Mouse (Mus musculus) neural tube, embryonic 12.5 days (tissue): ENCODE results near the gene Nova1. TPM values are rescaled to one million over a fixed set of nuclear protein-coding genes. Genes with fewer than 3 reads are reported as not detected.

Experiments used
- ATAC-seq: fragments of 200-750 bp; cut with Nextera tagmentation; 2 replicates; pipeline ENCODE4 v1.8.0; 2017; ENCODE audit warnings: low read depth, mild to moderate bottlenecking, moderate TSS enrichment, moderate library complexity; ENCODE audit not compliant: low FRiP score
- H3K27ac ChIP-seq: fragments of 300-500 bp; sonication (generic); 2 replicates; pipeline ENCODE4 v1.5.1; 2016
- H3K27me3 ChIP-seq: fragments of 300-500 bp; sonication (generic); replicated peaks from 2 replicates; pipeline ENCODE4 v1.6.1; 2016; ENCODE audit warnings: mild to moderate bottlenecking
- H3K36me3 ChIP-seq: fragments of 300-500 bp; sonication (generic); 2 replicates; pipeline ENCODE4 v1.6.1; 2016; ENCODE audit warnings: mild to moderate bottlenecking
- H3K4me1 ChIP-seq: fragments of 300-500 bp; sonication (generic); 2 replicates; pipeline ENCODE4 v1.6.1; 2016
- H3K4me2 ChIP-seq: fragments of 300-500 bp; sonication (generic); replicated peaks from 2 replicates; pipeline ENCODE4 v1.6.1; 2016; ENCODE audit warnings: mild to moderate bottlenecking
- H3K4me3 ChIP-seq: fragments of 300-500 bp; sonication (generic); 2 replicates; pipeline ENCODE4 v1.5.1; 2016
- H3K9ac ChIP-seq: fragments of 300-500 bp; sonication (generic); 2 replicates; pipeline ENCODE4 v1.6.1; 2016; ENCODE audit warnings: mild to moderate bottlenecking
- H3K9me3 ChIP-seq: fragments of 300-500 bp; sonication (generic); 2 replicates; pipeline ENCODE4 v1.6.1; 2016; ENCODE audit warnings: mild to moderate bottlenecking
- WGBS: fragments of 180-500 bp; shearing (Covaris S2); methylation state at CpG from one replicate; pipeline ENCODE4 v1.1.7; 2016; 5-methylcytosine and 5-hydroxymethylcytosine counted together
- polyA plus RNA-seq: library from polyadenylated mRNA; unstranded; fragments of >200 nt; fragmentation: Nextera tagmentation; extraction: Ambion mirVana; gene quantifications from 2 replicates; pipeline ENCODE4 v1.2.1, GENCODE M21; 2016

Nova1 gene
- polyA plus RNA-seq, 1 experiment from 2014 or later: 59.7 TPM

GRCm38 (mm10) chr12:46759450-46759849 lies 59.3 kb downstream of the Nova1 start:
- Histone ChIP-seq H3K4me1 (0 out of 2 replicates have a peak, but pooled peaks cover 3% of the 10 kb centered on the region), H3K9ac (no peak overlapping the region), H3K36me3 (no peaks in the 10 kb centered on the region), H3K4me2 (no peak overlapping the region), H3K27ac (no peak overlapping the region), H3K27me3 (no peaks in the 10 kb centered on the region), H3K4me3 (no peak overlapping the region), H3K9me3 (no peaks in the 10 kb centered on the region)
- 76% methylated on average over 7 of the region's 7 CpGs for WGBS
- ATAC-seq: no peak

DNA sequence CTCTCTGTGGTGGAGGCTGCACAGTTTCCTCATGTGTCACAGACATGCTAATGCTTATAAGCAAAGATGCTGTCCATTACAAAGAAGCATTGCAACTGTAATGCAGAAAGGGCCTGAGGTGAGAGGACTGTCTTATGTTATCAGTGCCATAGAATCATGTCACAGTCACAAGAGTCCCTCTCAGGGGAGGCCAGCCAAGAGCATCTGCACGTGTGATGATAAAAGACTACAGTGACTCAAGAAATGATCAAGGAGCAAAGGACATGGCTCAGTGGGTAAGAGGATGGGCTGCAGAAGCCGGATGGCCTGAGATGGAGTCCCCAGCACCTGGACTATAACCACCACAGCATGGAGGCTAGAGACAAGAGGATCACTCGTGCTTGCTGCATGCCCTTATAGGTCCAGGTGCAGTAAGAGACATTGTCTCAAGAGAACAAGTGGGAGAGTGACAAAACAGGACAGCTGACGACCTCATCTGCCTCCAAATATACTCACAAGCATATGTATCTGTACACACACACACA lies 64.3 kb downstream of the Nova1 start:
- Histone ChIP-seq H3K36me3 (no peaks in the 10 kb centered on the region), H3K27ac (no peak overlapping the region), H3K9me3 (no peaks in the 10 kb centered on the region), H3K4me3 (no peak overlapping the region), H3K4me2 (no peak overlapping the region), H3K4me1 (0 out of 2 replicates have a peak, but pooled peaks cover 6% of the 10 kb centered on the region), H3K9ac (no peak overlapping the region), H3K27me3 (no peaks in the 10 kb centered on the region)
- ATAC-seq: no peak
- WGBS: 67% methylated on average over 4 of the region's 4 CpGs

DNA sequence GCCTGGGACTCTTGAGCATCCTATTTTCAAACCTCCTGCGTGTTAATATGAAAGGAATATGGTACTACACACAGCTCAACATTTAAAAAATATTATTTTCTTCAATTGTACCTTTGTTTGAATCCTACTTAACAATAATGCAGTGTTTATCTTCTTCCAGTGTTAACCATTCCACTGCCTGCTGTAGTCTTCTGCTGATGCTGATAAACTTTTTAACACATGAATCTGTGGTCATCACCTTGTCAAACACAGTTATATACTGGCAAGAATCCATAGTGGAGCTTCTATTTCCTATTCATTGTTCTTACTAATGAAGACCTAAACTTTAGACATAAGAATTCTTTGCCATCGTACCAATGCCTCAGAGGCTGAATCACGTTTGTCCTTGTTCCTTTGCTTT lies 65.6 kb downstream of the Nova1 start:
- WGBS: 75% methylated on average over 3 of the region's 3 CpGs
- Histone ChIP-seq H3K27me3 (no peaks in the 10 kb centered on the region), H3K4me2 (no peak overlapping the region), H3K9ac (no peak overlapping the region), H3K27ac (no peak overlapping the region), H3K4me1 (0 out of 2 replicates have a peak, but pooled peaks cover 6% of the 10 kb centered on the region), H3K9me3 (no peaks in the 10 kb centered on the region), H3K4me3 (no peak overlapping the region), H3K36me3 (no peaks in the 10 kb centered on the region)
- no peak for ATAC-seq

DNA sequence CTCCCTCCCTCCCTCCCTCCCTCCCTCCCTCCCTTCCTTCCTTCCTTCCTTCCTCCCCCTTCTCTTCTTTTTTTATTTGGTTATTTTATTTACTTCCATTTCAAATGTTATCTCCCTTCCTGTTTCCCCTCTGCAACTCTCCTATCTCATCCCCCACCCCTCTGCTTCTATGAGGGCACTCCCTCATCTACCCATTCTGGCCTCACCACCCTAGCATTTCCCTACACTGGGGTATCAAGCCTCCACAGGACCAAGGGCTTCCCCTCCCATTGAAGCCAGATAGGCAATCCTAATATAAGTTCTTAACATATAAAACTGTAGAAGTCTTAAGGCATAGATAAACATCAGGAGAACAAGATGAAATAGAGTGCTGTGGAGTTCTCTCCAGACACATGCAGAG lies 85.5 kb downstream of the Nova1 start:
- H3K27me3 ChIP-seq: no peaks in the 10 kb centered on the region
- H3K9me3 ChIP-seq: no peaks in the 10 kb centered on the region
- no peak overlapping the region for H3K9ac ChIP-seq
- no peak overlapping the region for H3K4me3 ChIP-seq
- H3K36me3 ChIP-seq: no peaks in the 10 kb centered on the region
- H3K27ac ChIP-seq: no peak overlapping the region
- ATAC-seq: no peak
- H3K4me1 ChIP-seq: no peaks in the 10 kb centered on the region
- H3K4me2 ChIP-seq: no peak overlapping the region

DNA sequence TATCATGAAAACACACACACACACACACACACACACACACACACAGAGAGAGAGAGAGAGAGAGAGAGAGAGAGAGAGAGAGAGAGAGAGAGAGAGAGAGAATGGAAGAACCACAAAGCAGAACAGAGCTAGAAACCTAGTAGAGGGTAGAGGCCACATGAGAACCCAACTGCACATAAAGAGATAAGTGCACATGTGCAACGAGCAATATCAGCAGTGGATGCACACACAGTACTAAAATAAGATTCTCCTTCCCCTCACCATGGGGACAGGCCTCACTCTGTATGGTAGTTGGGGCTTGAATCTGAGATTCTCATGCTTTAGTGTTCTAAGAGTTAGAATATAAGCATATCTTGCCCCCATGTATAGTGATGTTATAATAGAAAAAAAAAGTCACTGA lies 86.8 kb downstream of the Nova1 start:
- Histone ChIP-seq H3K36me3 (no peaks in the 10 kb centered on the region), H3K9ac (no peak overlapping the region), H3K9me3 (no peaks in the 10 kb centered on the region), H3K4me2 (no peak overlapping the region), H3K4me3 (no peak overlapping the region), H3K4me1 (no peaks in the 10 kb centered on the region), H3K27me3 (no peaks in the 10 kb centered on the region), H3K27ac (no peak overlapping the region)
- WGBS: 73% methylated on average over 1 of the region's 1 CpGs
- ATAC-seq: no peak

GRCm38 (mm10) chr12:46721914-46722313 lies 96.8 kb downstream of the Nova1 start:
- peak; percentile 54; the same call in 1 of the 2 replicates for ATAC-seq
- no peak overlapping the region for H3K4me3 ChIP-seq

GRCm38 (mm10) chr12:46719076-46719475 lies 99.7 kb downstream of the Nova1 start:
- Histone ChIP-seq H3K9ac (no peak overlapping the region), H3K4me1 (0 out of 2 replicates have a peak, but pooled peaks cover 5% of the 10 kb centered on the region), H3K9me3 (no peaks in the 10 kb centered on the region), H3K36me3 (no peaks in the 10 kb centered on the region), H3K27ac (no peak overlapping the region), H3K27me3 (no peaks in the 10 kb centered on the region), H3K4me2 (no peak overlapping the region), H3K4me3 (no peak overlapping the region)
- no peak for ATAC-seq
- 91% methylated on average over 4 of the region's 4 CpGs for WGBS

More at GRCm38 (mm10) chr12:46721914-46722313, 96.8 kb downstream of the Nova1 start:
- WGBS: 50% methylated on average over 8 of the region's 8 CpGs
- Histone ChIP-seq H3K9ac (no peak overlapping the region), H3K4me2 (no peak overlapping the region), H3K4me1 (0 out of 2 replicates have a peak, but pooled peaks cover 5% of the 10 kb centered on the region), H3K9me3 (no peaks in the 10 kb centered on the region), H3K27me3 (no peaks in the 10 kb centered on the region), H3K36me3 (no peaks in the 10 kb centered on the region), H3K27ac (no peak overlapping the region)

- no peaks in the 10 kb centered on the region for H3K4me1 ChIP-seq
- no peak overlapping the region for H3K4me2 ChIP-seq
- H3K9ac ChIP-seq: no peak overlapping the region
- H3K27ac ChIP-seq: no peak overlapping the region
- no peaks in the 10 kb centered on the region for H3K27me3 ChIP-seq
- peaks cover 9% of the 10 kb centered on the region for H3K36me3 ChIP-seq
- ATAC-seq: no peak
- 82% methylated on average over 2 of the region's 2 CpGs for WGBS
- H3K9me3 ChIP-seq: no peaks in the 10 kb centered on the region
- no peak overlapping the region for H3K4me3 ChIP-seq
Observed at GRCm38 (mm10) chr12:46710094-46710493, 108.6 kb downstream of the Nova1 start.

GRCm38 (mm10) chr12:46709475-46709874 lies 109.3 kb downstream of the Nova1 start:
- H3K4me1 ChIP-seq: no peaks in the 10 kb centered on the region
- H3K36me3 ChIP-seq: peaks cover 9% of the 10 kb centered on the region
- H3K4me3 ChIP-seq: no peak overlapping the region
- H3K4me2 ChIP-seq: no peak overlapping the region
- H3K27me3 ChIP-seq: no peaks in the 10 kb centered on the region
- H3K9ac ChIP-seq: no peak overlapping the region
- no peak for ATAC-seq
- no peaks in the 10 kb centered on the region for H3K9me3 ChIP-seq
- no peak overlapping the region for H3K27ac ChIP-seq
- 87% methylated on average over 7 of the region's 7 CpGs for WGBS

GRCm38 (mm10) chr12:46700202-46700601 lies 118.5 kb downstream of the Nova1 start:
- Histone ChIP-seq H3K4me2 (no peak overlapping the region), H3K4me3 (no peak overlapping the region), H3K27ac (no peak overlapping the region), H3K9me3 (no peaks in the 10 kb centered on the region), H3K4me1 (peaks cover 10% of the 10 kb centered on the region), H3K9ac (no peak overlapping the region), H3K36me3 (no peaks in the 10 kb centered on the region), H3K27me3 (no peaks in the 10 kb centered on the region)
- ATAC-seq: no peak
- 75% methylated on average over 8 of the region's 8 CpGs for WGBS

- Histone ChIP-seq H3K27me3 (no peaks in the 10 kb centered on the region), H3K36me3 (no peaks in the 10 kb centered on the region), H3K27ac (no peak overlapping the region), H3K4me3 (no peak overlapping the region), H3K4me2 (no peak overlapping the region), H3K4me1 (no peaks in the 10 kb centered on the region), H3K9ac (no peak overlapping the region), H3K9me3 (no peaks in the 10 kb centered on the region)
- 76% methylated on average over 2 of the region's 2 CpGs for WGBS
- ATAC-seq: no peak
Observed at GRCm38 (mm10) chr12:46676341-46676740, 142.4 kb downstream of the Nova1 start.

- no peak overlapping the region for H3K9ac ChIP-seq
- H3K9me3 ChIP-seq: no peaks in the 10 kb centered on the region
- ATAC-seq: no peak
- no peaks in the 10 kb centered on the region for H3K27me3 ChIP-seq
- H3K36me3 ChIP-seq: no peaks in the 10 kb centered on the region
- H3K27ac ChIP-seq: no peak overlapping the region
- H3K4me1 ChIP-seq: no peaks in the 10 kb centered on the region
- no peak overlapping the region for H3K4me3 ChIP-seq
- WGBS: 65% methylated on average over 2 of the region's 2 CpGs
- H3K4me2 ChIP-seq: no peak overlapping the region
Observed at GRCm38 (mm10) chr12:46666706-46667105, 152.0 kb downstream of the Nova1 start.

GRCm38 (mm10) chr12:46646139-46646611 lies 172.6 kb downstream of the Nova1 start:
- H3K4me2 ChIP-seq: no peak overlapping the region
- WGBS: 72% methylated on average over 5 of the region's 5 CpGs
- H3K27ac ChIP-seq: no peak overlapping the region

More at GRCm38 (mm10) chr12:46646139-46646611, 172.6 kb downstream of the Nova1 start:
- ATAC-seq: no peak
- Histone ChIP-seq H3K9ac (no peak overlapping the region), H3K36me3 (no peaks in the 10 kb centered on the region), H3K9me3 (no peaks in the 10 kb centered on the region), H3K27me3 (no peaks in the 10 kb centered on the region), H3K4me3 (no peak overlapping the region), H3K4me1 (no peaks in the 10 kb centered on the region)
